Mouse (Mus musculus) right cerebral cortex, postnatal 4 days (tissue): ENCODE data around the gene Dapk1.

ENCODE experiments used
- DNase-seq: peaks from one replicate; pipeline ENCODE4 v3.0.0-alpha.2; 2022

Gene Dapk1

DNA sequence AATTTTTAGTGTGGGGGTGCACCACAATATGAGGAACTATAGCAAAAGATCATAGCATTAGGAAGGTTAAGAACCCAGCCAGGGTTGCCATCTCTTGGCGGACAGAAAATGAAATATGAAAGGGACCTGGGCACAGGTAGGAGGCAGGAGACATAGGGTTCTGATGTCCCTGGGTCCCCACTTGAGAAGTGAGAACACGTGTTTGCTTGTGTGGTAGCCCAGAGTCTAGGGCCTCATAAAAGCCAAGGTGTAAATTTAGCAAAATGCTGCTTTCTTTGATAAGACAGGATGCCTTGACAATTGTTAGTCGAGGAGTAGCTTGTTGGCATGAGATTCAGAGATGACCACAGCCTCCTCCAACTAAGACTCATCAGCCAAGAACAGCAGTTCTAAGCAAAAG, 143.0 kb downstream of the Dapk1 start:
- no peak for DNase-seq

DNA sequence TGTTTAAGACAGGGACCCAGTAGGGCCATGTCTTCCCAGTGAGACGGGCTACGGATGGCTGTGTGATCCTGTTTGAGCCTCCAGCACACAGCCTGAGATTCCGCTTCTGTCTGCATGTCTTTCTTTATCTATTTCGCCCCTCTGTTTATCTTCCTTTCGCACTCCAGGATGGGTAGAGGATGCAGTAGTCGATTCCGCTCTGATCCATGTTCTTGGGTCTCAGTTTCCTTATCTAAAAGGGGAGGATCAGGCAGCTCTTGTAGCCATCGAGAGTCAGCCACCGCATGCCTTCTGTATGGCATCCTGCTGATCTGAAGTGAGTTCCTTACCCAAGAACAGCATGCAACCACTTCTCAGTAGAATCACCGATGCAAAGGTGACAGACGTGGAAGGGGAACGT, 143.6 kb downstream of the Dapk1 start:
- DNase-seq, result no peak

DNA sequence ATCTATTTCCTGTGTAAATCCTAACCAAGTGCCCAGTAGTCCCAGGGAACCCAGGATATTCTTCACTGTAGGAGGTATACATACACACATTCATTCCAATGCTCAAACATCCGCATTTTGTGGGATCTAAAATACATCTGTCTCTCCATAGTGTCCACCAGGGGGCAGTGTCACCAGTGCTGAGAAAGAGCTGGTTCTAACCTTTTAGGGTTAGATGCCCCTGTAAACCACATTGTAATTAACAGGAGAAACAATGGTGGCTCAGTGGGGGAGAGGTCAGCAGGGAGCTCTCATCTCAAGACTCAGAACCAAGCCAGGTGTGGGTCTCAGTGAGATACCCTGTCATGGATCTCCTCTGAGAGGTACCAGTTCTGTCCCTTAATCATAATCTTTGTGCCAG, 144.5 kb downstream of the Dapk1 start:
- DNase-seq, result peak; percentile 43

DNA sequence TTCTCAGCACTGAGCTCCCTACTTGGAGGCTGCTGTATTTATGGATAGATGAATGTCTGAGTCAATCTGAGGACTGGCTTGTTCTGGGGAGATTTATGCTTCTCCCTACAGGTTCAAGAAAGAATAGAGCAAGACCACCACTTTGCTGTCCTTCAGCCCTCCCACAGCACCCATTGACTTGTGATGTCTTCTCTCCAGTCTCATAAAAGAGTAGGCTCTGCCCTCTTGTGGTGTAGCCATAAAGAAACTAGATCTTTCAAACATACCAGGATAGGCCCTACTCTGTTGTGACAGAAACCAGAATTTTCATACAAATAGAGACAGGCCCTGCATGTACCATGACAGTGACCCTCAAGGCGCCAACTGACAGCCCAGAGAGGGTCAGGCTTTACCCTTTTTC, 145.5 kb downstream of the Dapk1 start:
- DNase-seq, result no peak

DNA sequence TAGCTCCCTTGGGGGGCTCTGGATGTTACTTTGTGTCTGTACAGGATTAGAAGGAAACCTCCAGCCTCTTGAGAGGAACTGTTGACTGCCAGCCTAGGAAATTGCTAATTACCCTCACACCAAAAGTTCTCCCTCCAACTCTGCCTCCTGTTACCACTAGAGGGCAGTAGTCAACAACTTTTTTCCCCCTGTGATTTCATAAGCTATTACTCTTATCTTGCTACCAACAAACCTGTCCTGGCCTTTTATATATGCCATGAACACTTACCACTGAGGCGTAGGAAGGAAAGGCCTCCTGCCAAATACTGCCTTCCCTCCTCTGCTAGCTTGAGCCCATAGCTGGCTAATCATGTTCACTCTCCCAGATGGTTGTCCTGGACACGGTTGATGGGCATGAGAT, 146.8 kb downstream of the Dapk1 start:
- no peak for DNase-seq

GRCm38 (mm10) chr13:60750930-60751329, 149.2 kb downstream of the Dapk1 start:
- DNase-seq, result no peak

DNA sequence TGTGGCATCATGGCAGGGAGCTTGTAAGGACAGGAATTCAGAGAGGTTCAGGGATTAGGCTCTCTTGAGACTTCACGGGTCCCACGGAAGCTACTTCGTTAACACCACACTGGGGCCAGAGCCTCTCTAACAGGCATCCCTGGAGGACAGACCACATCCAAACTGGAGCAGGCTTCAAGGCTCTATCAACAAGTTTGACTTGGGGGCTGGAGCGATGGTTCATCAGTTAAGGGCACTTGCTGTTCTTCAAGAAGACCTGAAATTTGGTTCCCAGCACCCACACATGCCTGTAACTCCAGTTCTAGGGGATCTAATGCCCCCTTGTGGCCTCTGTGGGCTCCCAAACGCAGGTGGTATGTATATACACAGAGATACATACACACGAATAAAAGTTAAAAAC, 151.5 kb downstream of the Dapk1 start:
- no peak for DNase-seq

GRCm38 (mm10) chr13:60755251-60755650, 153.5 kb downstream of the Dapk1 start:
- no peak for DNase-seq

GRCm38 (mm10) chr13:60757292-60757691, 155.5 kb downstream of the Dapk1 start:
- DNase-seq, result no peak

DNA sequence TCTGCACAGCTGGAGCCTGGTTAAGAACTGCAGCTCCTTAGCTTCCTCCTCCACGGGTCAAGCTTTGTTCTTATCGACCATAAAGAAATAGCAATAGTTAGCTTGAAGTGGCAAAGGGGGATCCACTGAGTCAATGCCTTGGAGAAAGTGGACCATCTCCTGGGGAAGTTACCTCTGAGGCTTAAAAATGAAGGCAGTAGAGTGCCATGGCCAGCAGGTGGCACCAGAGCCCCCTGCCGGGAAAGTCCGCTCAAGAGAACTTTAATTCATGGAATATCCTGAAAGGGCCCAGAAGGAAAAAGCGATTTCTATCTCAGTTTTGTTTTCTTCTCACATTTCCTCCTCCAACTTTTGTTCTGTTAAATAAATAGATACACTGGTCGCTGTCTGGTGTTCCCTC, 157.4 kb downstream of the Dapk1 start:
- DNase-seq, result peak; percentile 71

DNA sequence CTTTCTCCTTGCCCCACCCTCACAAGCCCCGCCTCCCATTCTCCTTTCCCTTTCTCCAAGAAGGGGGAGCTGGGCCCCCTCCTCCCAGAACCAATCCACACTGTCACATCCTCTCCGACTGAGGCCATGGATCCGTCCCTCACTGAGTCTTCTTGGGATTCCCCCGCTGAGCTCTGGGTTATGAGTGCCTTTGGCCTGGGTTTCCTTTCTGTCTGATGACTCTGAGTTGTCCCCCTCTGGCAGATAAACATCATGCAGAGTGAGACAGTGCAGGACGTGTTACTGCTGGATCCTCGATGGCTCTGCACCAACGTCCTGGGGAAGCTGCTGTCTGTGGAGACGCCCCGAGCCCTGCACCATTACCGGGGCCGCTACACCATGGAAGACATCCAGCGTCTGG, 158.6 kb downstream of the Dapk1 start:
- no peak for DNase-seq

- no peak for DNase-seq
These were observed 159.4 kb downstream of the Dapk1 start for GRCm38 (mm10) chr13:60761161-60761560.

DNA sequence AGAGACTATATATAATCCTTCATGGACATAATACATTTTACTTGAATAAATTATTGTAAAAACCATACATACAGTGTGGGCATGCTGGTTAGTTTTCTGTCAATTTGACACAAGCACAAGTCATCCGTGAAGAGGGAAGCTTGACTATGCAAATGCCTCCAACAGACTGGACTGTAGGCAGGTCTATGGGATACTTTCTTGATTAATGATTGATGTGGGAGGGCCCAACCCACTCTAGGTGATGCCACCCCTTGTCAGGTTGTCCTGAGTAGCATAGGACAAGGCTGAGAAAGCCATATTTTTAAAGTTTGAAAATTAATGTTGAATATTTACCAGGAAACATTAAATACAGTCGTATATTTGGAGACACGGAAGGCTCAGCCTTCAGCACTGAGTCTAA, 178.8 kb downstream of the Dapk1 start:
- DNase-seq, result no peak

- no peak for DNase-seq
These were observed 181.6 kb downstream of the Dapk1 start for GRCm38 (mm10) chr13:60783301-60783700.

GRCm38 (mm10) chr13:60786264-60786663, 184.5 kb downstream of the Dapk1 start, which contains the start of gene BC051665:
BC051665 (minus strand) TSS chr13:60786364.
- DNase-seq, result no peak

- DNase-seq, result no peak
These were observed 187.7 kb downstream of the Dapk1 start for GRCm38 (mm10) chr13:60789466-60789865.

GRCm38 (mm10) chr13:60802749-60803148, 201.0 kb downstream of the Dapk1 start, which contains the start of gene Ctsll3:
Ctsll3 (minus strand) TSS chr13:60802849.
- no peak for DNase-seq

DNA sequence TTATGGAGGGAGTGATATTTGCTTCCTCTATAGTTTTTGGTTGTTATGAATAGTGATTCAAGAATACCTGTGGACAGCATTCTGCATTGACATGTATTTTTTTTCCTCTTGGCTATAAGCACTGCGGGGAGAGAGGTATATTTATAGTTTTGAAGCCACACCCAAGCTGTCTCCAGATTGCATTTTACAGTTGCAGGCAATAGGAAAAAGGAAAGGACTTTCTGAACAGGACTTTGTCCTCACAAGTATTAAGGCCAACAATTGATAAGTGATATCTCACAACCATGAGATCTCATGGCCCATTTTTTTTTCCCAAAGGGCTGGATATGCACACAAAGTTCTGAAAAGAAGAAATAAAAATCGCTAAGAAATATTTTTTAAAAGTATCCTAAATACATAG, 207.9 kb downstream of the Dapk1 start:
- no peak for DNase-seq

- no peak for DNase-seq
These were observed 211.0 kb downstream of the Dapk1 start for GRCm38 (mm10) chr13:60812768-60813167.
